Mouse (Mus musculus): ENCODE measurements around the gene Adamts17. TPM values are rescaled to one million over a fixed set of nuclear protein-coding genes. Genes with fewer than 3 reads are reported as not detected.

The Adamts17 gene
- total and polyA plus RNA-seq, 2 experiments from 2014 or later, result 2.9 to 9.0 TPM

DNA sequence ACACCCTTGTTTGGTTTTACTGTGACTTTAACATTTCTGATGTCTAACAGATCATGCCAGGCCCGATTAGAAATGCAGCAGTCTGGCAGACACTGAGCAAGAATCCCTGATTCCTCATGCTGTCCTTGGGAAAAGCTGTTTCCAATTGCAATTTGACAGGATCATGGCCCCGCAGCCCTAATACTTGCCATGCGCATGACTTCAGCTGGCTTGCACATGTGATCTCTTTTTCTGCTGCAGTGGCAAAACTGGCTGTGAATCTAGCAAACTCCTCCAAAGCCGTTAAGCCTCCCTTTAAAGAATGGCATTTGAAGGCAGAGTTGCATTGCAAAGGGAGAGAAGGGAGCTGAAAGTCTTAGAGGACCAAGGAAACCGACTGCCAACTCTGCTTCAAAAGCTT lies 40.7 kb upstream of the Adamts17 start:
- Histone ChIP-seq H3K4me3 (ENCODE audit: low read depth, low read length) (no peak overlapping the region), H3K9ac (replicated peaks; ENCODE audit: low read depth, low read length) (no peak overlapping the region), H3K9me3 (replicated peaks; ENCODE audit: control insufficient read depth, low read length) (no peaks in the 10 kb centered on the region), H3K4me2 (ENCODE audit: low read depth, low read length) (no peak overlapping the region), H3K4me1 (ENCODE audit: control insufficient read depth, insufficient read depth) (peaks cover 17% of the 10 kb centered on the region), H3K27ac (ENCODE audit: low read depth) (no peak overlapping the region), H3K36me3 (replicated peaks; ENCODE audit: control insufficient read depth, insufficient read depth, low read length) (no peaks in the 10 kb centered on the region), H3K27me3 (ENCODE audit: control insufficient read depth, insufficient read depth, low read length) (no peaks in the 10 kb centered on the region)
- ATAC-seq (ENCODE audit: insufficient read depth, low read depth) (no peak), DNase-seq (ENCODE audit: low spot score) (no peak)
- WGBS, result 67% methylated on average over 5 of the region's 5 CpGs
- no peak for TF ChIP-seq EP300 (IDR thresholded peaks at IDR 0.05; ENCODE audit: low read depth)

DNA sequence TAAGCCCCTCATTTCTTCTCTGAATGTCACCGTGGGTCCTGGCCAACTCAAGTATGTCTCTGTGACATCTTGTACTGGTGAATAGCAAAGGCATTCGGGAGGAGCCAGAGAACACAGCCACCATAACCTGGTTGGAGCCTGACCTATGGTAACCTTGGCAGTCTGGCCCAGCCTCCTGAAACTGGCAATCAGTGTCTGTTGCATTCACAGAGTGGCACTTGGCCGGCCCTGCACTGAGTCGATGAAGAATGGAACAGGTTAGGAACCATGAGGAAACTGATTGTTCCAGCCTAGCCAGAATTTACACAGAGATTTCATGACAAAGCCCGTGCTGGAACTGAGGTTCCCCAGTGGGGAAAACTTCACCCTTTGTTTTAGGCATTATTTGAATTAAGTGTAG lies 38.8 kb upstream of the Adamts17 start:
- H3K36me3 ChIP-seq (replicated peaks; ENCODE audit: control insufficient read depth, insufficient read depth, low read length), result no peaks in the 10 kb centered on the region
- no peaks in the 10 kb centered on the region for H3K9me3 ChIP-seq (replicated peaks; ENCODE audit: control insufficient read depth, low read length)
- ATAC-seq (ENCODE audit: insufficient read depth, low read depth) (0 out of 2 replicates have a peak, but pooled peaks have one; percentile 45), DNase-seq (ENCODE audit: low spot score) (no peak)
- no peak overlapping the region for H3K9ac ChIP-seq (replicated peaks; ENCODE audit: low read depth, low read length)
- H3K27me3 ChIP-seq (ENCODE audit: control insufficient read depth, insufficient read depth, low read length), result no peaks in the 10 kb centered on the region
- whole genome bisulfite sequencing, result 56% methylated on average over 5 of the region's 5 CpGs
- no peak overlapping the region for H3K27ac ChIP-seq (ENCODE audit: low read depth)
- no peak overlapping the region for H3K4me3 ChIP-seq (ENCODE audit: low read depth, low read length)
- TF ChIP-seq CTCF (IDR thresholded peaks at IDR 0.05; ENCODE audit: low read depth) (no peak), EP300 (IDR thresholded peaks at IDR 0.05; ENCODE audit: low read depth) (no peak)
- H3K4me2 ChIP-seq (ENCODE audit: low read depth, low read length), result no peak overlapping the region
- H3K4me1 ChIP-seq (ENCODE audit: control insufficient read depth, insufficient read depth), result peaks cover 17% of the 10 kb centered on the region

DNA sequence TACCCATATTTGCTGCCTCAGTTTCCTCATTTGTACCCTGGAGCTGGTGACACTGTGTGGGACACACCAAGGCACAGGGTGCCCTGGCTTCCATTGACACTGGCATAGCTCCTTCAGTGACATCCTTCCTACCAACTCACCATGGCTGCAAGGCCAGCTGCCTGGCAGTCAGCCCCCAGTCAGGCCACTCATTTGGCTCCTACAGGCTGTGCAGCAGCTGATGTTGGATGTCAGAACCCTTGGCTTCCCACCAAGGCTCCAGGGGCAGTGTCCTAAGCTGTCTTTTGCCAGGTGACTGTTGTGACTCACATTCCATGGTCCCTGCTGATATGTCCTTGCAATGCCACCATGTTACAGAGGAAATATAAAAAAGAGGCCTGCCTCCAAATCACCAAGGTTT lies 37.8 kb upstream of the Adamts17 start:
- no peak overlapping the region for H3K4me2 ChIP-seq (ENCODE audit: low read depth, low read length)
- DNase-seq (ENCODE audit: low spot score) (no peak), ATAC-seq (ENCODE audit: insufficient read depth, low read depth) (peak; percentile 72)
- no peaks in the 10 kb centered on the region for H3K36me3 ChIP-seq (replicated peaks; ENCODE audit: control insufficient read depth, insufficient read depth, low read length)
- no peaks in the 10 kb centered on the region for H3K27me3 ChIP-seq (ENCODE audit: control insufficient read depth, insufficient read depth, low read length)
- TF ChIP-seq CTCF (IDR thresholded peaks at IDR 0.05; ENCODE audit: low read depth), result no peak
- no peak for TF ChIP-seq EP300 (IDR thresholded peaks at IDR 0.05; ENCODE audit: low read depth)
- no peak overlapping the region for H3K4me3 ChIP-seq (ENCODE audit: low read depth, low read length)
- H3K27ac ChIP-seq (ENCODE audit: low read depth), result no peak overlapping the region
- H3K9me3 ChIP-seq (replicated peaks; ENCODE audit: control insufficient read depth, low read length), result no peaks in the 10 kb centered on the region
- H3K9ac ChIP-seq (replicated peaks; ENCODE audit: low read depth, low read length), result no peak overlapping the region
- H3K4me1 ChIP-seq (ENCODE audit: control insufficient read depth, insufficient read depth), result peaks cover 15% of the 10 kb centered on the region

DNA sequence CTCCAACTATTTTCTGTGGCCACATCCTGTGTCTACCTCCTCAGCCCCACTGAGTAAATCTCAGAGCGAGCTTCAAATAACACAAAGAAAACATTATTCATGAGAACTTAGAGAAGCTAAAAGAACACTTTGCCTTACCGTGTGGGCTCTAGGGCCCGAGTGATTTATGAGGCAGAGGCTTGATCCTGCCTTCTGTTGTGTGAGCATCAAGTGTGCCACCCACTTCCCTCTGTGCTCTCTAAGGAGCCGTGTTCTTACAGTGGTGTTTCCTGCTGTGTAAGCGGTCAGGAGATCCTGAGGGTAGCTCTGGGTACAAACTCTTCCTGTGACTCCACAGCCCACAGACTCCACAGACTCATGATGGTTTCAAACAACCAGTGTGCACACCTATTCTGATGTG lies 35.7 kb upstream of the Adamts17 start:
- ATAC-seq (ENCODE audit: insufficient read depth, low read depth) (no peak), DNase-seq (ENCODE audit: low spot score) (no peak)
- Histone ChIP-seq H3K4me1 (ENCODE audit: control insufficient read depth, insufficient read depth) (peaks cover 12% of the 10 kb centered on the region), H3K4me3 (ENCODE audit: low read depth, low read length) (no peak overlapping the region), H3K36me3 (replicated peaks; ENCODE audit: control insufficient read depth, insufficient read depth, low read length) (no peaks in the 10 kb centered on the region), H3K27me3 (ENCODE audit: control insufficient read depth, insufficient read depth, low read length) (no peaks in the 10 kb centered on the region), H3K27ac (ENCODE audit: low read depth) (no peak overlapping the region), H3K4me2 (ENCODE audit: low read depth, low read length) (no peak overlapping the region), H3K9me3 (replicated peaks; ENCODE audit: control insufficient read depth, low read length) (no peaks in the 10 kb centered on the region), H3K9ac (replicated peaks; ENCODE audit: low read depth, low read length) (no peak overlapping the region)
- TF ChIP-seq CTCF (IDR thresholded peaks at IDR 0.05; ENCODE audit: low read depth), result no peak
- TF ChIP-seq EP300 (IDR thresholded peaks at IDR 0.05; ENCODE audit: low read depth), result no peak
- WGBS, result 50% methylated on average over 5 of the region's 5 CpGs

DNA sequence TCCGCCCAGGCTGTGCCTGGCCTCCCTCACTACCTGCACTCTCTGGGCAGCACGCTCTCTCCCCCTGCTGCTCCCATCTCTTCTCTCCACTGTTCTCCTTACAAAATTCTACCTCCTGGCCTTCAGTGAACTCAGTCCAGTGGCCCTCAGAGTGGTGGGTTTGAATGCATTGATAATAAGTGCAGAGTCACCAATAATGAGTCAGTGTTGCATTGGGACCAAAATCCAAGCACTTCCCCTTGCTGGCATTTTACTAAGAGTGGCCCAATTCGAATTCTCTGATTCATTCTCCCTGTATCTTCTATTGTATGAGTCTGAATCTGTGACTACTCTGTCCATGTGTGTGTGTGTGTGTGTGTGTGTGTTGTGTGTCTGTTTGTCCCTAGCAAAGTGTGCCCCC lies 32.7 kb upstream of the Adamts17 start:
- ATAC-seq (ENCODE audit: insufficient read depth, low read depth) (no peak), DNase-seq (ENCODE audit: low spot score) (no peak)
- no peak overlapping the region for H3K9ac ChIP-seq (replicated peaks; ENCODE audit: low read depth, low read length)
- no peaks in the 10 kb centered on the region for H3K9me3 ChIP-seq (replicated peaks; ENCODE audit: control insufficient read depth, low read length)
- 73% methylated on average over 3 of the region's 3 CpGs for WGBS
- no peak overlapping the region for H3K4me3 ChIP-seq (ENCODE audit: low read depth, low read length)
- no peaks in the 10 kb centered on the region for H3K36me3 ChIP-seq (replicated peaks; ENCODE audit: control insufficient read depth, insufficient read depth, low read length)
- peaks cover 2% of the 10 kb centered on the region for H3K4me1 ChIP-seq (ENCODE audit: control insufficient read depth, insufficient read depth)
- H3K27ac ChIP-seq (ENCODE audit: low read depth), result no peak overlapping the region
- TF ChIP-seq CTCF (IDR thresholded peaks at IDR 0.05; ENCODE audit: low read depth), result no peak
- TF ChIP-seq EP300 (IDR thresholded peaks at IDR 0.05; ENCODE audit: low read depth), result no peak
- no peaks in the 10 kb centered on the region for H3K27me3 ChIP-seq (ENCODE audit: control insufficient read depth, insufficient read depth, low read length)
- H3K4me2 ChIP-seq (ENCODE audit: low read depth, low read length), result no peak overlapping the region

DNA sequence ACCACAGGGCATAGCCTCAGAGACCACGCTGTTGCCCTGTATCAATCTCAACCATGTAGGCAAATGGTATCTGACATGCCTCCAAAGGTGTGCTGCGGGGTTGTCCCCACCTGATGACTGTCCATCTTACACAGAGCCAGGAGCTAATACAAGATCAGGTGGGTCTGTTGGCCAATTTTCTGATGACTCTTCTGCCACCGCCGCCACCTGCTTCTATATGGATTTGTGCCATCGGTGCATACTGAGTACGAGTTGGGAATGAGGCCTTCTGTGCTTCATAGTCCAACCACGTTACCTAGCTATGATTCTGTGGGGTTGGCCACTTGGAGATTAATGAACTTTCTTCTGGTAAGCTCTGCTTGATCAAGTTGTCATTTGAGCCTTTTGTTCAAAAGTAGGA lies 29.1 kb upstream of the Adamts17 start:
- WGBS, result 92% methylated on average over 7 of the region's 7 CpGs
- H3K9ac ChIP-seq (replicated peaks; ENCODE audit: low read depth, low read length), result no peak overlapping the region
- DNase-seq (ENCODE audit: low spot score), result no peak
- H3K36me3 ChIP-seq (replicated peaks; ENCODE audit: control insufficient read depth, insufficient read depth, low read length), result no peaks in the 10 kb centered on the region
- no peak overlapping the region for H3K4me3 ChIP-seq (ENCODE audit: low read depth, low read length)
- no peaks in the 10 kb centered on the region for H3K4me1 ChIP-seq (ENCODE audit: control insufficient read depth, insufficient read depth)
- H3K27ac ChIP-seq (ENCODE audit: low read depth), result no peak overlapping the region
- no peaks in the 10 kb centered on the region for H3K27me3 ChIP-seq (ENCODE audit: control insufficient read depth, insufficient read depth, low read length)
- no peaks in the 10 kb centered on the region for H3K9me3 ChIP-seq (replicated peaks; ENCODE audit: control insufficient read depth, low read length)
- TF ChIP-seq CTCF (IDR thresholded peaks at IDR 0.05; ENCODE audit: low read depth) (no peak), EP300 (IDR thresholded peaks at IDR 0.05; ENCODE audit: low read depth) (no peak)
- H3K4me2 ChIP-seq (ENCODE audit: low read depth, low read length), result no peak overlapping the region
- ATAC-seq (ENCODE audit: insufficient read depth, low read depth), result no peak
